Mouse (Mus musculus) bone marrow, adult 2 months (tissue): ENCODE measurements at regions not wholly inside any gene's neighbourhood (a gene's known extent, or its start where the extent isn't known, plus 50 kb on each side); places are given as distances from the start of the nearest gene placed in this dataset.

Source experiments
- H3K27ac ChIP-seq: fragments of 200-500 bp; 2 replicates; pipeline ENCODE4 v1.5.1; 2012; ENCODE audit warnings: low read depth, mild to moderate bottlenecking, control low read depth, inconsistent platforms, low read length; ENCODE audit not compliant: control insufficient read depth, poor library complexity, insufficient read depth
- H3K4me1 ChIP-seq: fragments of 200-500 bp; 2 replicates; pipeline ENCODE4 v1.6.1; 2011; ENCODE audit warnings: low read length; ENCODE audit not compliant: control insufficient read depth, insufficient read depth
- H3K4me3 ChIP-seq: fragments of 200-500 bp; replicated peaks from 2 replicates; pipeline ENCODE3; 2011; ENCODE audit warnings: mild to moderate bottlenecking, low read depth, low read length, control low read depth; ENCODE audit not compliant: control insufficient read depth
- CTCF ChIP-seq: fragments of 200-500 bp; IDR thresholded peaks from 2 replicates; pipeline ENCODE4 v1.5.1; 2011; ENCODE audit warnings: low read length, control low read depth; ENCODE audit not compliant: control insufficient read depth, insufficient read depth
- POLR2A ChIP-seq: fragments of 200-500 bp; IDR thresholded peaks from 2 replicates; pipeline ENCODE4 v1.6.1; 2011; ENCODE audit warnings: low read depth, mild to moderate bottlenecking, control low read depth, low read length, borderline replicate concordance; ENCODE audit not compliant: control insufficient read depth
- WGBS: fragments of 180-500 bp; shearing (Covaris S2); methylation state at CpG from one replicate; pipeline ENCODE4 v1.1.7; 2018; 5-methylcytosine and 5-hydroxymethylcytosine counted together

DNA sequence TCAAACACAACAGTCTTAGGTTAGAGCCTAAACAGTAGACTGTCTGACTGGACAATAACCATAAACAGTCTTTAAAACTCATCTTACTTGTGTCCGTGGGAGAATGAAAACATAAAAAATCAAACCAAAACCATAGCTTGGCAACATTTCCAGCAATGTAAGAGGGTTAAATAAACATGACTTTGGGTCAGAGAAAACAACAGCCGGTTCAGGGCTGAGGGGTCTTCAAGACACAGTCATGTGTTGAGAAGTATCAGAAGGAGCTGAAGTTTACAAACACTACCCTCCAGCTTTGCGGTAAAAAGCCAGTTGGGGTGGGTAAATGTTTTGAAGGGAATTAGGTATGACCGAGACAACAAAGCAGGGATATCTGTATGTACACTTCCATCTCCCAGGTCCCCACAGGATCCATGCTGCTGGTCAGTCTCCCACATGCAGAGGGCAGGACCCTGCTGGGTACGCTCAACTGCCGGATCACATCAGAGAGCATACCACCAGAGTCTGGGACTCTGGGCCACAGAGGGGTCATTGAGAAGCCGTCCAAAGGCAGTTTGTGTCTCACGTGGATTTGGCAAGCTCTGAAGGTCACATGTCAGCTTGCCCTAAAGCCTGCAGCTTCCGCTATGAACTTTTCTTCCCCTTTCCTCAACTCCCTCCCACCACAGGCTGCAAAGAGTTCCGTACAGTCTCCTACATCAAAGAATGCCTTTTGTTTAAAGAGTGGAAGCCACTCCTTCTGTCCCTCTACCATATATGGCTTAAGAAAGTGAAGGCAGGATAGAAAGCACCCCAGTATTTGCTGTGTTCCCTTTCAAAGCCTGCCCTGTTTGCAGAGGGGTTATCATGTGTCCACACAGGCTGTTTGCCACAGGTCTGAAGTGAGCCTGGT lies 103.9 kb upstream of the Thbs1 start:
- peaks cover 2% of the 10 kb centered on the region for H3K4me1 ChIP-seq
- WGBS, result 27% methylated on average over 10 of the region's 10 CpGs
- TF ChIP-seq CTCF (no peak), POLR2A (no peak)
- no peak overlapping the region for H3K4me3 ChIP-seq
- H3K27ac ChIP-seq, result peak overlapping the region; percentile 93

- 18% methylated on average over 7 of the region's 7 CpGs for WGBS
- H3K4me1 ChIP-seq, result peaks cover 4% of the 10 kb centered on the region
- peak overlapping the region; percentile 60 for H3K27ac ChIP-seq
- TF ChIP-seq POLR2A (no peak), CTCF (no peak)
- no peak overlapping the region for H3K4me3 ChIP-seq
These were observed 100.0 kb upstream of the Thbs1 start for GRCm38 (mm10) chr2:118011679-118012078.

DNA sequence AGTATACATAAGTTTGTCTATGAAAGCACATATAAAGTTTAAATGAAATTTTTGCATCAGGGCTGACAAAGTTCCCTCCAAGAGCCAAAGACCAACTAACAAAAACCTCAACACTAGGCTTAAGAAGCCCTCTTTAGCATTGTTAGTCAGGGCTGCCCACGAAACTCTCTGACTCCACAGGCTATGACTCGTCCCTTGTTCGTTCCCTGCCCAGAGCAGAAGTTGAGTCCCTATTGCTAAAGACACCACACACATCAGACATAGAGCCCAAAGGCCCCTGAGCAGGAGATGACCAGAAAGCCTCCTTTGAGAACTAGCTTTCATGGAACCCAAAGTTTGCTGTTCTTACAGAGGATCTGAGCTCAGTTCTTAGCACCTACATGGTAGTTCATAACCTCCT lies 99.5 kb upstream of the Thbs1 start:
- TF ChIP-seq POLR2A, result no peak
- TF ChIP-seq CTCF, result no peak
- 29% methylated on average over 3 of the region's 3 CpGs for WGBS
- Histone ChIP-seq H3K4me3 (no peak overlapping the region), H3K27ac (peak overlapping the region; percentile 1; the same call in 1 of the 2 replicates), H3K4me1 (peaks cover 4% of the 10 kb centered on the region)

DNA sequence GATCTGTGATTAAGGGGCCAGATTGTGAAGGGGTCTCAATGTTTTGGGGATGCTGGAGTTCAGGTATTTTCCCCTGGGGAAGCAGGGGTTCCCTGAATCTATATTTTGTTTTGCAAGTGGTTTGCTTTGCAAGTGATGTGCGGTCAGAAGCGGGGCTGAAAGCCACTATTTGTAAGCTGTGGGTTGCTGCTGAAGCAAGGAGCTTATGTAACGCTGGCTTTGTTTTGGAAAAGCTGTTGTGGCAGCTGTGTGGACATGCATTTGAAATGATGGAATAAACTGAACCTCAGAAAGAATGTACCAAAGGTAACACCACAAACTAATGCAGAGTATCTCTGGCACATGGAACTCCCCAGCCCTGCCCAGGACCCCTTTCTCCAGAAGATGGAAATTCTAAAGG lies 98.5 kb upstream of the Thbs1 start:
- Histone ChIP-seq H3K4me3 (no peak overlapping the region), H3K4me1 (peaks cover 4% of the 10 kb centered on the region), H3K27ac (peak overlapping the region; percentile 74)
- no peak for TF ChIP-seq CTCF
- TF ChIP-seq POLR2A, result no peak
- 31% methylated on average over 3 of the region's 3 CpGs for WGBS

DNA sequence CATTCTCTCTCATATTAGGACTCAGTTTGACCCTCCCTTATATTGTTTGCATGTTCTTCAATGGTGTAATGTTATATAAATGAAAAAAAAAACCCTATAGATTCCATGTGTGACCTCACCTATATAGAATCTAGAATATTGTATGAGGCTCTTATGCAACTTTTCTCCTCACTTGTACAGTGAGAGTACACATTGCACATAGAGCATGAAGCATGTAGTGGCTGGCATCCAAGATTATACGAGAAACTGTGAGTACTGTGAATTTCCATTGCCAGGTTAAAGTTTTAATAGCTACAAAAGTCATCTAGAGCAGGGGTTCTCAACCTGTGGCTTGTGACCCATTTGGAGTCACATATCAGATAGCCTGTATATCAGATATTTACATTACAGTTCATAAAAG lies 96.5 kb upstream of the Thbs1 start:
- Histone ChIP-seq H3K27ac (no peak overlapping the region), H3K4me1 (peaks cover 4% of the 10 kb centered on the region), H3K4me3 (no peak overlapping the region)
- 73% methylated on average over 1 of the region's 1 CpGs for WGBS
- no peak for TF ChIP-seq POLR2A
- no peak for TF ChIP-seq CTCF

- no peak for TF ChIP-seq CTCF
- no peak for TF ChIP-seq POLR2A
- 49% methylated on average over 6 of the region's 6 CpGs for WGBS
- Histone ChIP-seq H3K4me3 (no peak overlapping the region), H3K4me1 (no peaks in the 10 kb centered on the region; the same call in 1 of the 2 replicates), H3K27ac (no peak overlapping the region)
These were observed 85.6 kb upstream of the Thbs1 start for GRCm38 (mm10) chr2:118025829-118026735.

DNA sequence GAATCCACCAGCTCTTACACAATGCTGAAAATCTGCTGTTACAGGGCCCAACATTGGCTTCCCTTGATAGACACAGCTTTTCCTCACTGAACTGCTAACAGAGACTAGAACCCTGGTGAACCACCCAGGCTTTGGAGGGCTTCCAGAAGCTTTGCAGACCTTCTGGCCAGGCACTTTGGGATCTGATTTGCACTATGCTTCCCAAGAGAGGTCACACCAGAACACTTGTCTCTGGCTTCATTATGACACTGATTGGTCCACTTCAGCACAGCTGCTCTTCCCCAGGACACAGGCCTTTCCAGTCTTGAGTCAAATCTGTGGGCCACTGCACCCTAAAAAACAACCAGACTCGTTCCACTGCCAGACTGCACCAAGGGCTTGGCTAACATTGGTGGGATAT lies 82.8 kb upstream of the Thbs1 start:
- Histone ChIP-seq H3K4me3 (no peak overlapping the region), H3K4me1 (no peaks in the 10 kb centered on the region; the same call in 1 of the 2 replicates), H3K27ac (no peak overlapping the region)
- WGBS, result 36% methylated on average over 1 of the region's 1 CpGs
- no peak for TF ChIP-seq POLR2A

DNA sequence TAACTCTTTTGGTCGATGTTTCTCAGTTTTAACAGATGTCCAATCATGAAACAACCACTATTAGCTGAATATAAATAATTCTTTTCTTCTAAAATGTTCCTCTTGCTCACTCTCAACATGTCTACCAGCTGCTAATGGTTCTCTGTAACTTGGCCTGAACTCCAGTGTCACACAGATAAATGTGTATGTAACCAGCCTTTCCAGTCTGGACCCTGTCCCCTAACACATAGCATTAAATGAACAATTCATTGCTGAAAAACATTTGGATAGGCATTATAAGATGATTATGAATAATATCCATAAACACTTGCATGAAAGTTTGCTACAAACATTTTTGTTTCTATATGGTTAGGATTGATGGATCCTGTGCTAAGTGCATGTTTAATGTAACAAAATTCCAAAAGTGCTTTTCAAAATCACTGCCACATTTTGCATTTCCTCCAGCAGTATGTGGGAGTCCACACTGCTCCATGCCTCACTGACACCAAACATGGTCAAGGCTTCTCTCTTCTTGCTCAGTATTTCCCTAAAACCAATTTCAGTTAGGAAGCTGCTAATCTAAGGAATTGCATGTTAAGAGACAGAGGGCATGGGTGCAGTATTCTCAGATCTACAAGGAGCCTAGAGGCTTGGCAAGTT lies 82.1 kb upstream of the Thbs1 start:
- TF ChIP-seq POLR2A (no peak), CTCF (no peak)
- no peak overlapping the region for H3K27ac ChIP-seq
- WGBS, result 8% methylated on average over 1 of the region's 1 CpGs
- no peaks in the 10 kb centered on the region; the same call in 1 of the 2 replicates for H3K4me1 ChIP-seq
- H3K4me3 ChIP-seq, result no peak overlapping the region
